Mouse (Mus musculus): ENCODE results near the gene Clec16a. TPM values are rescaled to one million over a fixed set of nuclear protein-coding genes. Genes with fewer than 3 reads are reported as not detected.

Clec16a gene
- polyA plus RNA-seq, 1 experiment from 2014 or later: 11.3 TPM

DNA sequence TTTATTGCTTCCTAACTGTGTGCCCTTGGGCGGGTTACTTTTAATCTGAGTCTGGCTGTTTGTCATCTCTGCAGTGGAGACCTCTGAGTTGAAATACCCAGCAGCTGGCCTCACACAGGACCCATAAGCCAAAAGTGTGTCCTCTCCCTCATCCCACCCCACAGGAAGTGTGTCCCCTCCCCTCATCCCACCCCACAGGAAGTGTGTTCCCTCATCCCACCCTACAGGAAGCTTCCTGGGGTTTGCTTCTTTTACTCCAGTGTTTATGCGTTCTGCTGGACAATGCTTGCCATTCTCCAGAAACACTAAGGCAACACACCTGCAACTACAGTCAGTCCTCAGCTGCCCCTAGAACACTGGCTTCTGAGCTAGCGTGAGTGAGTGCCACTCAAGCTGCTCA lies 92.8 kb downstream of the Clec16a start:
- WGBS (ENCODE audit: insufficient replicate concordance): 69% methylated on average over 3 of the region's 3 CpGs
- DNase-seq (no peak), ATAC-seq (no peak)
- Histone ChIP-seq H3K4me3 (ENCODE audit: low read depth, low read length) (no peak overlapping the region), H3K4me1 (ENCODE audit: insufficient read depth) (peaks cover 7% of the 10 kb centered on the region), H3K4me2 (ENCODE audit: low read depth, low read length) (no peak overlapping the region), H3K9me3 (ENCODE audit: low read length) (no peaks in the 10 kb centered on the region), H3K27ac (ENCODE audit: low read depth) (no peak overlapping the region), H3K27me3 (ENCODE audit: insufficient read depth, low read length) (no peaks in the 10 kb centered on the region), H3K36me3 (replicated peaks; ENCODE audit: insufficient read depth, low read length) (no peaks in the 10 kb centered on the region; the same call in 1 of the 2 replicates), H3K9ac (replicated peaks) (no peak overlapping the region)
- TF ChIP-seq EP300 (IDR thresholded peaks at IDR 0.05; ENCODE audit: low read depth) (no peak), CTCF (IDR thresholded peaks at IDR 0.05; ENCODE audit: low read depth) (no peak)

DNA sequence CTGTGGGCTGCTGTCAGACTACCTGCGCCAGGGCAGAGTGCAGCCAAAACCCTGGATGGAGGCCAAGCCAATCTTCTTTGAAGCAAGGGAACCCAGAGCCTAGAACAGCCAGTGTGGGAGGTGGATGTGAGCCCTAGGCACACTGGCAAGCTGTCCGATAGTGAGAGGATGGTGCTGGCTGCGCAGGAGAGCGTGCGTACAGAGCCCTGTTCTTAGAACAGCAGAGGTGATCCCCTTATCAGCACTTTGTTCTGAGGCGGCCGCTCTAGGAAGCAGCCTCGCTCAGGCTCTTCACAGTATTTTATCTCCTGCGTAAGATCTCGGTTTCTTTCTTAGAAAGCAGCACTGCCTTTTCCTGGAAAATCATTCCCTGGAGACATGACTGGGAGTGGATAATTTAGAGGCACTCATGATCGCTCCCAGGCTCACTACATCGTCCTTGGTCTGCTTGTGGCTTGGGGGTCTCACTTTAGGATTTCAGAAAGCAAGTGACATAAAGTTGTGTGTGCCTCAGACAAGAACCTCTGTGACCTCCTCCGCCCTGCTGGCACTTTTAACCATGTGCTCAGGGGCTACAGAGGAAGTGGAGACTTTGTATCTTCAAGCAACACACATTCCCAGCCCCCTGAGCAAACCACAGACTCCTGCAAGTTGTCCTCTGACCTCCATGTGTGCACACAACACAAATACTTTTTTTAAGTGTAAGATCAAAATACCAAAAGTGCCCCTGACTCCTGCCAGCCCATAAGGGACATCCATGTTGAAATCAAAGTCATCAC lies 94.2 kb downstream of the Clec16a start:
- H3K27me3 ChIP-seq (ENCODE audit: insufficient read depth, low read length): no peaks in the 10 kb centered on the region
- H3K9ac ChIP-seq (replicated peaks): no peak overlapping the region; the same call in 1 of the 2 replicates
- ATAC-seq (peak; percentile 68), DNase-seq (no peak)
- 41% methylated on average over 13 of the region's 13 CpGs for WGBS (ENCODE audit: insufficient replicate concordance)
- H3K4me3 ChIP-seq (ENCODE audit: low read depth, low read length): no peak overlapping the region
- H3K4me2 ChIP-seq (ENCODE audit: low read depth, low read length): no peak overlapping the region
- H3K27ac ChIP-seq (ENCODE audit: low read depth): no peak overlapping the region
- no peaks in the 10 kb centered on the region for H3K9me3 ChIP-seq (ENCODE audit: low read length)
- peaks cover 13% of the 10 kb centered on the region for H3K4me1 ChIP-seq (ENCODE audit: insufficient read depth)
- no peaks in the 10 kb centered on the region; the same call in 1 of the 2 replicates for H3K36me3 ChIP-seq (replicated peaks; ENCODE audit: insufficient read depth, low read length)
- TF ChIP-seq CTCF (IDR thresholded peaks at IDR 0.05; ENCODE audit: low read depth): no peak
- TF ChIP-seq EP300 (IDR thresholded peaks at IDR 0.05; ENCODE audit: low read depth): no peak

DNA sequence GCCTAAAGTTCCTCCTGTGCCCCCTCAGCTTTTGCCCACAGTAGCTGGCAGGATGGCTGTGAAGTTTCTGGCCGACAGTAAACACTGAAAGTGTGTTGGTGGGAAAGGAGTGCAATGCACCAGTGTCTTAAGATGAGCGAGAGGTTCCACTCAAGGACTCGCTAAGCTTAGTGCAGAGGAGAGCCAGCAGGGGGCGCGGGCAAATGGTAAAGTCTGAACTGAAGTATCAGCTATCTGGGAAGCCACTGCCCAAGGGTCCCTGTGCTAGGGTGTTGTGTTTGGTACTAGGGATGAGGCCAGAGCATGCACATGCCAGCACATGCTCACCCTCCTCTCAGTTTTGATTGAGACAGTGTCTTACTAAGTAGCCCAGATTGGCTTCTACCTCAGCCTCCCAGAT lies 94.9 kb downstream of the Clec16a start:
- Histone ChIP-seq H3K4me3 (ENCODE audit: low read depth, low read length) (no peak overlapping the region), H3K27ac (ENCODE audit: low read depth) (no peak overlapping the region), H3K4me2 (ENCODE audit: low read depth, low read length) (no peak overlapping the region), H3K9ac (replicated peaks) (no peak overlapping the region), H3K27me3 (ENCODE audit: insufficient read depth, low read length) (no peaks in the 10 kb centered on the region), H3K9me3 (ENCODE audit: low read length) (no peaks in the 10 kb centered on the region), H3K36me3 (replicated peaks; ENCODE audit: insufficient read depth, low read length) (no peaks in the 10 kb centered on the region; the same call in 1 of the 2 replicates), H3K4me1 (ENCODE audit: insufficient read depth) (peaks cover 13% of the 10 kb centered on the region)
- no peak for TF ChIP-seq EP300 (IDR thresholded peaks at IDR 0.05; ENCODE audit: low read depth)
- TF ChIP-seq CTCF (IDR thresholded peaks at IDR 0.05; ENCODE audit: low read depth): peak; percentile 89
- DNase-seq (peak; percentile 84), ATAC-seq (peak; percentile 47; the same call in 1 of the 2 replicates)
- 2% methylated on average over 5 of the region's 5 CpGs for WGBS (ENCODE audit: insufficient replicate concordance)

DNA sequence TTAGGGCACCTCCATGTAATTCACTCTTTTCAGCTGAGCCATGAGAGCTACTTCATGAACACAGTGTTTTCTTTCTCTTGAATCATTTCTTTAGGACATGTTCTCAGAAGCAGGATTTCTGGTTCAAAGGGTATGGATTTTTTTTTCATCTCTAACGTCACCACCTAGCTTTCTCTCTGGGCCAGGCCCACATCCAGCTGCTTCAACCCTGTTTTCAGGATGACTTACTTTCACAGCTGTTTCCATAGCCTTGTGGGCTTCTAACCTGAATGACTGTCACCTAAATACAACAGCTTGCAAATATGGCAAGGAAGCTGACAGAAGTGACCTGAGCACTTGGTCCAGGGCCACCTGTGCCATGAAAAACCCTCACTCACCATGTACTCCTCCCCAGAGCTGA lies 96.0 kb downstream of the Clec16a start:
- H3K9me3 ChIP-seq (ENCODE audit: low read length): no peaks in the 10 kb centered on the region
- H3K27ac ChIP-seq (ENCODE audit: low read depth): no peak overlapping the region
- WGBS (ENCODE audit: insufficient replicate concordance): 55% methylated on average over 1 of the region's 1 CpGs
- H3K4me3 ChIP-seq (ENCODE audit: low read depth, low read length): no peak overlapping the region
- TF ChIP-seq CTCF (IDR thresholded peaks at IDR 0.05; ENCODE audit: low read depth) (no peak), EP300 (IDR thresholded peaks at IDR 0.05; ENCODE audit: low read depth) (no peak)
- no peak overlapping the region for H3K4me2 ChIP-seq (ENCODE audit: low read depth, low read length)
- DNase-seq (no peak), ATAC-seq (no peak)
- H3K27me3 ChIP-seq (ENCODE audit: insufficient read depth, low read length): no peaks in the 10 kb centered on the region
- H3K36me3 ChIP-seq (replicated peaks; ENCODE audit: insufficient read depth, low read length): no peaks in the 10 kb centered on the region
- no peak overlapping the region for H3K9ac ChIP-seq (replicated peaks)
- H3K4me1 ChIP-seq (ENCODE audit: insufficient read depth): peaks cover 13% of the 10 kb centered on the region

- 42% methylated on average over 4 of the region's 4 CpGs for WGBS (ENCODE audit: insufficient replicate concordance)
- ATAC-seq: peak; percentile 62
Observed at GRCm38 (mm10) chr16:10642857-10643633, 97.9 kb downstream of the Clec16a start.

DNA sequence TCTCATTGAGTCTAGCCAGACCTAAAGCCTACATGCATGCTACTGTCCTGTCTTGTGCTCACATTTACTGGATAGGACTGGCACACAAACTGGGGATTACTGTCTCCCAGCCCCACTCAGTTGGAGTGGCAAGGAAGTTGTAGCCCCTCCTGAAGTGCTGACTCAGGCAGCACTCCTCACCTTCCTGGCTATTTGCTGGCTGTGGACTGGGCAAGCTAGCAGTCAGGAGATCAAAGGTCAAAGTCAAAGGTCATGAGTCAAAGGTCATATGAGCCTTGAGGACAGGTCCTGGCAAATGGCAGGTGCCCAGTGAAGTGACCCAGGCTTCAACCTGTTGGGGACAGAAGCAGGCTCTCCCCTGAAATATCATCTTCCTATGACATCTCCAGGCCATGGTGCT lies 99.1 kb downstream of the Clec16a start:
- DNase-seq: no peak
- H3K36me3 ChIP-seq (replicated peaks; ENCODE audit: insufficient read depth, low read length): no peaks in the 10 kb centered on the region
- no peak overlapping the region for H3K9ac ChIP-seq (replicated peaks)
- H3K27ac ChIP-seq (ENCODE audit: low read depth): no peak overlapping the region
- no peaks in the 10 kb centered on the region for H3K27me3 ChIP-seq (ENCODE audit: insufficient read depth, low read length)
- ATAC-seq: no peak
- no peak for TF ChIP-seq EP300 (IDR thresholded peaks at IDR 0.05; ENCODE audit: low read depth)
- TF ChIP-seq CTCF (IDR thresholded peaks at IDR 0.05; ENCODE audit: low read depth): no peak
- H3K4me3 ChIP-seq (ENCODE audit: low read depth, low read length): no peak overlapping the region
- no peak overlapping the region for H3K4me2 ChIP-seq (ENCODE audit: low read depth, low read length)
- H3K4me1 ChIP-seq (ENCODE audit: insufficient read depth): peaks cover 11% of the 10 kb centered on the region
- H3K9me3 ChIP-seq (ENCODE audit: low read length): no peaks in the 10 kb centered on the region

More at GRCm38 (mm10) chr16:10642857-10643633, 97.9 kb downstream of the Clec16a start:
- no peak overlapping the region for H3K27ac ChIP-seq (ENCODE audit: low read depth)
- H3K4me3 ChIP-seq (ENCODE audit: low read depth, low read length): no peak overlapping the region
- no peak for DNase-seq
- H3K4me2 ChIP-seq (ENCODE audit: low read depth, low read length): no peak overlapping the region
- TF ChIP-seq CTCF (IDR thresholded peaks at IDR 0.05; ENCODE audit: low read depth) (no peak), EP300 (IDR thresholded peaks at IDR 0.05; ENCODE audit: low read depth) (no peak)
- no peaks in the 10 kb centered on the region for H3K9me3 ChIP-seq (ENCODE audit: low read length)
- peaks cover 13% of the 10 kb centered on the region for H3K4me1 ChIP-seq (ENCODE audit: insufficient read depth)
- no peaks in the 10 kb centered on the region for H3K36me3 ChIP-seq (replicated peaks; ENCODE audit: insufficient read depth, low read length)
- H3K27me3 ChIP-seq (ENCODE audit: insufficient read depth, low read length): no peaks in the 10 kb centered on the region
- H3K9ac ChIP-seq (replicated peaks): no peak overlapping the region
